Mouse (Mus musculus): ENCODE data around the gene Camkv.
A peak's percentile ranks its signal among the peaks of the same experiment; 100 is the strongest.

The Camkv gene

GRCm38 (mm10) chr9:107961881-107962280 is 26.4 kb downstream of the Camkv start:
- peak; percentile 80 for DNase-seq (ENCODE audit: low read depth, low spot score)

GRCm38 (mm10) chr9:107962916-107963315 is 27.4 kb downstream of the Camkv start:
- DNase-seq (ENCODE audit: low read depth, low spot score): no peak

DNA sequence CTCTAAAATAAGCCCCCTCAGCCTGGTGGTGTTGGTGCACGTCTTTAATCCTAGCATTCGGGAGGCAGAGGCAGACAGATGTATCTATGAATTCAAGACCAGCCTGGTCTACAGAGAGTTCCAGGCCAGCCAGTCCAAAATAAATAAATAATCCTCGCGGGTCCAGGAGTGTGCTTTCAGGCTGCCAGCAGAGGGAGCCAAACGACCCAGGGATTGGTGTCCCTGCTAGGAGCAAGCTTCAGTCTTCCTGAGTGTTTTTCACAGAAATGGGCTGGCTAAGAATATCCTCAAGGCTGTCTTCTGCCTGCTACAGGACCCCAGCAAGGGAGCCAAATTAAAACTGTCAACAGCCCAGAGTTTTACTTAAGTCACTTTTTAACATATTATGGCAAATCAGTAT is 28.2 kb downstream of the Camkv start:
- DNase-seq (ENCODE audit: low read depth, low spot score): no peak

- DNase-seq (ENCODE audit: low read depth, low spot score): no peak
Measured at GRCm38 (mm10) chr9:107964681-107965080, 29.2 kb downstream of the Camkv start.

DNA sequence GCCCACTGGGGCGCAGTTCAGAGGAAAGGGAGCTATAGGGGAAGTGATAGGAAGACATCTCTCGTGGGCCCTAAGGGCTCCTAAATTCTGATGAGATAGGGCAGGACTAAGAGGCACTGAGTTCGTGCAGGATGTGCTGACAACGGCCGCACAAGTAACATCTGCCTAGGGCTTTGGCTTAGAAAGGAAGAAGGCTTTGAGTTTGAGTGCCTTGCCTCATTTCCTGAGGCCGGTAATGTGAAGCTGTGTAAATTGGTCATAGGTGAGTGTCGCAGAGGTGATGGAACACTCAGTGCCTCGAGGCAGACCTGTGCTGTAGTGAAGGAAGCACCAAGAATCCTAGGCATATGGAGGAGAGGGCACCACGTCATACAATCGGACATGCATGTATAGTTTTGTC is 31.2 kb downstream of the Camkv start:
- no peak for DNase-seq (ENCODE audit: low read depth, low spot score)

DNA sequence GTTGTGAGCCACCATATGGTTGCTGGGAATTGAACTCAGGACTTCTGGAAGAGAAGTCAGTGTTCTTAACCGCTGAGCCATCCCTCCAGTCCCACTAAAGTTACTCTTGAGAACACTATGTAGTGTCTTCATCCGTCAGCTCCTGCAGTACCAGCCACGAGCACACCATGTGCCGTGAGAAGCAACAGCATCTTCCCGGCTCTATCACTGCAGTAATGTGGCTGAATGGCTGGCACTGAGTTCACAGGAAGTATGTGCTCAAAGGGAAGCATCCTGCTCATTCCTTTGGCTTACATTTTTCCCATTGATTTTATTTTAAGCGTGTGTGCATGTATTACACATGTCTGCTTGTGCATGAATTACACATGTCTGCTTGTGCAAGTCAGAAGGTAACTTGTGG is 32.0 kb downstream of the Camkv start:
- no peak for DNase-seq (ENCODE audit: low read depth, low spot score)

GRCm38 (mm10) chr9:107968531-107968930 is 33.1 kb downstream of the Camkv start:
- DNase-seq (ENCODE audit: low read depth, low spot score): no peak

DNA sequence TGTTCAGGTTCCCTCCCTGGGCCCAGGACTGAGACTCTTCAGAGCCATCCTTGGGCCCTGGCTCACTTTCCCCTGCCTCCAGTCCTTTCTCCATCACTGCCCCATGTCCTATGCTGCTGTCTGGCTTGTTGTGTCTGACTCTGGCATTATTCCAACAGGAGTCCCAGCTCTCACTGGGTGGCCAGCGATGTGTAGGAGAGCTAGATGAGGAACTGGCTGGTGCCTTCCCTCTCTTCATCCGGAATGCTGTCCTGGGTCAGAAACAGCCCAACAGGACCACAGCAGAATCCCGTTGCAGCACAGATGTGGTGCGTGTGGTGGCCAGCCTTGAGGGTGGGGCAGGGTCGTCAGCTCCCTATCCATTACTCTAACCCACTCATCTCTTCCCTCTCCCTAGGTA is 34.8 kb downstream of the Camkv start:
- no peak for DNase-seq (ENCODE audit: low read depth, low spot score)

DNA sequence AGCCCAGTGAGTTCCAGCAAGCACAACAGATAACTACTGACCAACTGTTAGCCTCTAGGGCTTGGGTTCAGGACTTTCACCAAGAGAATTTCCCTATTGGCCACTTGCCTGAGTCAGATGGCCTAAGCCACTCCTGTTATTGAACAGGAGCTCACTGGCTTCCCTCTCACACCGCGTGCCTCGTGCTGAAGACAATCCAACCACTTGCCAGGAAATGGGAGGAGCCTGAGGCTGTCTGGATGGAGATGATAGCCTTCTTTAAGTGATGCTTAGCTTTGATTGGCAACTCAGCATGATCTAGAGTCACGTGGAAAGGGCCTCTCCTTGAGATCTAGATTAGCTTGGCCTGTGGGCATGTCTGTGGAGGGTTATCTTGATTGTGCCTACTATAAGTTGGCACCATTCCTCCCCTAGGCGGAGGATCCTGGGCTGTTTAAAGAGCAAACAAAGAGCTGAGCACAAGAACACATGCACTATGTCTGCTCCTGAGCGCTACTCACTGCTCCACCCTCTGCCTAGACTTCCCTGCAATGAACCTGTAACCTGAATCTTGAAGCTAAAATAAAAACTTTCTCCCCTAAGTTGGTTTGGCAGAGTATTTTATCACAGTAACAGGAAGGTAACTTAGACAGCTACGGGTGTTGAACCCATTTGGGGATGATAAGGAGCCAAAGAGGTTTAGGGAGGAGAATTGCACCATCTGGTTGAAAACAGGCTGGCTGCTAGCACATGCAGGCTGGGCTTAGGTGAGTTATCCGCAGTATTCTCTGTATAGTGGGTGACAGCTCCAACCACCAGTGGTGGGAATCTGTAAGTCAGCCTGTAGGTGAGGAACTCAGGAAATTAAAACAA is 36.4 kb downstream of the Camkv start:
- no peak for DNase-seq (ENCODE audit: low read depth, low spot score)

- no peak for DNase-seq (ENCODE audit: low read depth, low spot score)
Measured at GRCm38 (mm10) chr9:107974491-107975171, 39.2 kb downstream of the Camkv start.

DNA sequence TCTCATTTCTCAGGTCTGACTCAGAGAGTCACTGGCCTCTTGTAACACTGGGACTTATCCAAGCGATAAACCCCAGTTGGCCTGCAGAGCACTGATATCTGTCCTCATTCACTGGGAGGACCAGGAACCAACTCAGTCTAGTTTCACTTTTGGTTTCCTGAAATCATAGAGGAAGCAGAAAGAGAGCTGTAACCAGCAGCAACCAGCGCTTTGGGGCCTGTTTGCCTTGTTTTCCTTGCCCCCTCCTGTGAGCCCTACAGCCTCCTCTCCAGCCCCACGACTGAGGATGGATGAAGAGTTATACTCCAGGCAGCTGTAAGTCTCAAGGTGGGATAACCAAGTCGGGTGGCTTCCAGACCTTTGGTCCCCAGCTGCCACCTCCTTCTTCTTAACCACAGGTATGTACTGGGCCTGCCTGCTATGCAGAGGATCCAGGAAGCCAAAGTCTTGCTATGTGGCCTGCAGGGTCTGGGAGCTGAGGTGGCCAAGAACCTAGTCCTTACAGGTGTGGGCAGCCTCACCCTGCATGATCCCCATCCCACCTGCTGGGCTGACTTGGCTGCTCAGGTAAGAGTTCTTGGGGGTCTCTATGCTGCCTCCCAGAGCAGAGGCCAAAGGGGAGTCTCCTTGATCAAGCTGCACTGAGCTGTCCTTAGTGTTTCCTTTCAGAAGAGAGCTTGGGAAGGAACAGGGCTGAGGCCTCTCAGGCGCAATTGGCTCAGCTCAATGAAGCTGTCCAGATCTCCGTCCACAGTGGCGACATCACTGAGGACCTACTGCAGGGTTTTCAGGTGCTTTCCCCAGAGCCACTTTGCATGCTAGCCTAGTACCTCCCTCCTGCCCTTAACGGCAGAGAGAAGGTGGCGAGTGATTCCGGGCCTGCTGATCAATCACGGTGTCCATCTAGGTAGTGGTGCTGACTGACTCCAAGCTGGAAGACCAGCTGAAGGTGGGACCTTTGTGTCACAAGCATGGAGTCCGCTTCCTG is 40.2 kb downstream of the Camkv start, which contains the start of gene Uba7:
Gene Uba7, plus strand, starts transcription at position 107 of the 988 bp plus-strand sequence.
- no peak for DNase-seq (ENCODE audit: low read depth, low spot score)

DNA sequence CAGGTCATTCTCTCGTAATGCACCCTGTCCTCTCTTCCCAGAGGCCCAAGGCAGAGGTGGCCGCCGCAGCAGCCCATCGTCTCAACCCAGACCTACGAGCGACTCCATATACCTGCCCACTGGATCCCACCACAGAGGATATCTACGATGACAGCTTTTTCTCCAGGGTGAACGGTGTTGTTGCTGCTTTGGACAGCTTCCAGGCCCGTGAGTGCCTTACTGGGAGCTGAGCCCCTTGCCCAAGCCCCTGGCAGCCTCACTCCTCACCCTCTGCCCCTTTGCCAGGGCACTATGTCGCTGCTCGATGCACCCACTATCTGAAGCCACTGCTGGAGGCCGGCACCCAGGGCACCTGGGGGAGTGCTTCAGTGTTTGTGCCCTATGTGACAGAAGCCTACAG is 43.3 kb downstream of the Camkv start:
- no peak for DNase-seq (ENCODE audit: low read depth, low spot score)

DNA sequence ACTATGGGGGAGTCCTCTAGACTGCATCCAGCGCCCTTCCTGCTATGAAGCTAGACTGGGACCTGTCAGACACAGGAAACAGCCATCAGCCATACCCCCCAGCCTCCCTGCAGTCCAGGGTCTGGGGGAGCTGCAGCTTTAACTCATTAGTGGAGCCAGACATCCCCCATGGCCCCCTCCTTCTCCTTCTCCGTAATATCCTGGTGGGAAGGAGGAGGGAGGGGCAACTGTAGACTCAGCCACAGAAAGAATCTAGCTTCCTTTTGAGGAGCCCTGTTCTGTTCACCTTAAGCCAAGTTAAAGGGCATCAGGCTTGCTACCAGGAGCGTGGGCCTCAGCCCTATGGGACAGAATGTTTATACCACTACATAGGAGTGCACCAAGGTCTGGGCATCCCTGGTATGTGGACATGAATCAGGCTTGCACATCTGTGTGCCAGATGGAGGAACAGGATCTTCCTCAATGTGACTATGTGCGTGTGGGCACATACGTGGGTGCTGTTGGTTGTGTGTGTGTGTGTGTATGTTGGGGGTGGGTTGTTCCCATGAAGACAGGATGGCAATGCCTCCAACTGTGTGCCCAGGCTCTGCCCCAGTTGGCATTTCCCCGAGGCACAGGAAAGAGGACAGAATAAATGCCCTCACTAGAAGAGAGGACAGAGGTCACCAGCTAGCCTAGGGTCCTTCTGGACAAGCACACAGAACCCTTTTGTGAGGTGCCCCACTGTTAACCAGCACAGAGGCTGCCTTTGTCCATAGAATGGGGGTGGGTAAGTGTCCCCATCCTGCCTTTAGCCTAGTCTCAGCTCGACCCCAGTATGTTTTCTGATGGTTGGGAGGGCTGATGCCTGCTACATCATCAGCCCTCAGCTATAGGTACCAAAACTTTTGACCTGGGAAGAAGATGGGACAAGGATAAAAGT is 46.5 kb downstream of the Camkv start:
- DNase-seq (ENCODE audit: low read depth, low spot score): no peak

DNA sequence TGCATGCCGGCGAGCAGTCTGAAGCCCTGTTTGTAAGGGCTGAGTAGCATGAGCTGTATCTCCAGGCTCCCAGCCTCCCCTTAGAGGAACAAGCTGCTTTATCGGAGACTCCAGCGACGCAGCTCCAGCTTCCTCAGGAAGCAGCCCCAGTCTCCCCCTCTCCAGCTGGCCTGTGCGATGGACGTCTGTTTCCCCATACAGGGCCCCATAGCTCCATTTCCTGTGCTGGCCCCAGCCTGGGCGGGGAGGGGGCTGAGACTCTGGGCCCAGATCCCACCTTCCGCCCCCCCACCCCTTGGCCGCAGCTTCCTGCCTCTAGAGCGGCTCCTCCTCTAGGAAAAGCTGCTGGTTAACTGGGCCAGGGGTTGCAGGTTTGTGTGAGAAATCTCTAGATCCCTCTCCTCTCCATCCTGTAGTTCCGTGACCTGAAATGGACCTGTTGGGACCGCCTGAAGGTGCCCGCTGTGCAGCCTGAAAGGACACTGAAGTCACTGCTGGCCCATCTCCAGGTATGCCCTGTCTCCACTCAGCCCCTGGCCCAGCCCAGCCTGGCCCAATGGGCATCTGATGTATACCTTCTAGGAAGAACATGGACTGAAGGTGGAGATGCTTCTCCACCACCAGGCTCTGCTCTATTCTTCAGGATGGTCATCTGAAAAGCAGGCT is 47.3 kb downstream of the Camkv start, which contains the start of gene Gm20661:
Gene Gm20661, plus strand, starts transcription at position 378 of the 666 bp plus-strand sequence.
- peak; percentile 53 for DNase-seq (ENCODE audit: low read depth, low spot score)

DNA sequence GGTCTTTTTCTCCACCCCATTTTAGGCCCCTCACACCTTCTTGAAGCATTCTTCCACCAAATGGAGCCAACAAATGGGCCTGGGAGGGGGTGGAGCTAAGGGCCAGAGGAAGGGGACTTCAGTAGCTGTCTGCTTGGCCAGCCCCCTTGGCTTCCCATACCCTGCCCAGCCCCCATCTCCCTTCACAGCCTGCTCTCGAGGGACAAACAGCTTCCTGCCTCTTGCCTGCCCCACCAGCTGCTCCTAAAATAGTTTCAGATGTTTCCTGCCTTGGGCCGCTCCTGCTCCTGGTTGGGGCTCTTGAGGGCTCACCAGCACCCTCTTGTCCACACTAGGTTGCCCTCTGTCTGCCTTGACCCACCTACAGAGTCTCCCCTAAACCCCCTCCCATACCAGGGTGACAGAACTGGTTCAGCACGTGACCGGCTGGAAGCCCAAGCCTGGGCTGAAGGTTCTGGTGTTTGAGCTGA is 48.0 kb downstream of the Camkv start:
- DNase-seq (ENCODE audit: low read depth, low spot score): no peak

- DNase-seq (ENCODE audit: low read depth, low spot score): no peak
Measured at GRCm38 (mm10) chr9:107984052-107984753, 48.7 kb downstream of the Camkv start.

GRCm38 (mm10) chr9:107984754-107985055 is 49.2 kb downstream of the Camkv start:
- no peak for DNase-seq (ENCODE audit: low read depth, low spot score)

DNA sequence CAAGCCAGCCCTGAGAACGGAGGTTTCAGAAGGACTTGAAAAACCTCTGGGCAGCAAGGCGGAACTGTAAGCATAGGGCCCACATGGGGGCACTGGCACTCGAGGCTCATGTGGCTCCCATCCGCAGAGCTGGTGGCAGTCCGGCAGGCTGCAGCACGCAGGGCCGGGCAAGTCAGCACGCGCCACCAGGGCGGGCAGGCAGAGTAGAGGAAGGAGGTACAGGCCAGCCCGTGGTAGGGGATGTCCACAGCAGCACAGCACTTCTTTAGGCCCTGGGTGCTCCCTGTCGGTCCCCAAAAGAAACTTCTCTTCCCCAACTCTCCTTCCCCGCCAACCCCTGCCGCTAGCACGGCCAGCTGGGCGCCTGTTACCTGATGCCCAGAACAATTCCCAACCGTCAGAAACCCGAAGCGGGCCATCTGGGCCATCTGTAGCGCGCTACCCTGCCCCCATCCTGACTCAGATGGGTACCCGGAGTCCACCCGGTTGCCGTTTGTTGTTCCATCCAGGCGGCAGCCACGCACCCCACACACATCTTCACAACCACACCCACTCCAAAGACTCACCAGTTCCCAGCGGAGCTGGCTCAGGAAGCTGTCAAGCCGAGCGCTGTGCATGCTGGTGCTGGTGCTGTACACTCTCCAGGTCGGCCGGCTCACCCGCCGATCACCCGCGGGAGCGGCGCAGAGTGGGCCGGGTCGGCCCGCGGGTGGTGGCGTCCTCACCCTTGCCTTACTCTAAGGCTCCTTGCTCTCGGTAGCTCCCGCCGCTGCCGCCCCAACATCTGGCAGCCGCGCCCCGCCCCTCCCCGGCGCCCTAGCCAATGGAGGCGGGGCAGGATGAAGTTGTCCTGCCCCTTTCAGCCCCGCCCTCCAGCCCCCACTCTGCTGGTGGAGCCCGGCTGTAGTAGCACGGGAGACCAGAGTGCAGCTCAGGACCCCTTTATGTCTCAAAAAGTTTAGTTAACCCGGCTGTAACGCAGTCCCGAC is 50.0 kb downstream of the Camkv start, which contains the start of gene Inka1:
Gene Inka1, minus strand, starts transcription at position 749 of the 989 bp plus-strand sequence.
- peak; percentile 62 for DNase-seq (ENCODE audit: low read depth, low spot score)
